9 mouse cellular contexts compared by ENCODE assay signal in genomic region chr17:24015727-24016126, GRCm38 (mm10). TPM values are rescaled to one million over a fixed set of nuclear protein-coding genes. Genes with fewer than 3 reads are reported as not detected.
DNase-seq lines count a peak whose midpoint lies in the region; ATAC-seq lines count a peak whose summit lies in the region.
"Had no signal": no experiment of that assay in that cellular context is flagged by ENCODE, and none has a peak within 500 bp of the region (broad histone marks: within the 10 kb centered on the region; RNA-seq: fewer than 3 reads in every experiment).

No protein-coding gene starts in this region.

- no peaks in the 10 kb centered on the region for H3K36me3 ChIP-seq in midbrain, embryonic 10.5 days
- H3K36me3 ChIP-seq in midbrain, embryonic 15.5 days (replicated peaks): no peaks in the 10 kb centered on the region
- H3K36me3 ChIP-seq in embryonic facial prominence, embryonic 10.5 days (replicated peaks): no peaks in the 10 kb centered on the region
- H3K36me3 ChIP-seq: lung, embryonic 15.5 days had no signal

- no peaks in the 10 kb centered on the region for H3K4me1 ChIP-seq in midbrain, embryonic 10.5 days
- H3K4me1 ChIP-seq in midbrain, embryonic 15.5 days: no peaks in the 10 kb centered on the region
- 0 out of 2 replicates have a peak, but pooled peaks cover 2% of the 10 kb centered on the region for H3K4me1 ChIP-seq in embryonic facial prominence, embryonic 10.5 days

- H3K9me3 ChIP-seq in midbrain, embryonic 10.5 days (replicated peaks): no peaks in the 10 kb centered on the region
- H3K9me3 ChIP-seq in midbrain, embryonic 15.5 days: no peaks in the 10 kb centered on the region
- no peaks in the 10 kb centered on the region for H3K9me3 ChIP-seq in embryonic facial prominence, embryonic 10.5 days
- H3K9me3 ChIP-seq: lung, embryonic 15.5 days had no signal

- no peak for ATAC-seq in midbrain, embryonic 15.5 days (replicated peaks)
- ATAC-seq in monocyte, adult 5-6 weeks (replicated peaks; ENCODE audit: insufficient number of reproducible peaks, low FRiP score, low TSS enrichment, poor library complexity, severe bottlenecking): peak; percentile 73

- no peak overlapping the region for H3K4me3 ChIP-seq in midbrain, embryonic 10.5 days
- H3K4me3 ChIP-seq in midbrain, embryonic 15.5 days: no peak overlapping the region
- H3K4me3 ChIP-seq in embryonic facial prominence, embryonic 10.5 days: no peak overlapping the region
- H3K4me3 ChIP-seq: lung, embryonic 15.5 days had no signal

- 25% methylated on average over 14 of the region's 14 CpGs for WGBS in midbrain, embryonic 10.5 days
- 23% methylated on average over 14 of the region's 14 CpGs for whole genome bisulfite sequencing in midbrain, embryonic 15.5 days
- WGBS in embryonic facial prominence, embryonic 10.5 days: 25% methylated on average over 14 of the region's 14 CpGs

- no peak overlapping the region for H3K27ac ChIP-seq in midbrain, embryonic 10.5 days (replicated peaks)
- H3K27ac ChIP-seq in midbrain, embryonic 15.5 days: no peak overlapping the region
- no peak overlapping the region for H3K27ac ChIP-seq in embryonic facial prominence, embryonic 10.5 days (replicated peaks)
- H3K27ac ChIP-seq: lung, embryonic 15.5 days had no signal

- H3K4me2 ChIP-seq in midbrain, embryonic 15.5 days: no peak overlapping the region
- H3K4me2 ChIP-seq: lung, embryonic 15.5 days had no signal

- DNase-seq in cerebellum, adult 18-20 months: peak; percentile 21 to 24
- DNase-seq in cerebellum, adult 11-12 months: no peak
- DNase-seq in midbrain, embryonic 10.5 days (ENCODE audit: low spot score): peak; percentile 38
- DNase-seq in embryonic facial prominence, embryonic 10.5 days (ENCODE audit: low spot score): peak; percentile 53
- no peak for DNase-seq in right cerebral cortex, postnatal 10 days (ENCODE audit: low spot score in 2 of 2)
- DNase-seq in urinary bladder, adult 2 months (ENCODE audit: low spot score): no peak

- no peaks in the 10 kb centered on the region for H3K27me3 ChIP-seq in midbrain, embryonic 10.5 days (ENCODE audit: low read depth, poor library complexity, severe bottlenecking)
- H3K27me3 ChIP-seq in midbrain, embryonic 15.5 days (replicated peaks): no peaks in the 10 kb centered on the region
- no peaks in the 10 kb centered on the region for H3K27me3 ChIP-seq in embryonic facial prominence, embryonic 10.5 days (replicated peaks; ENCODE audit: low read depth, poor library complexity, severe bottlenecking)
- H3K27me3 ChIP-seq: lung, embryonic 15.5 days had no signal

- H3K9ac ChIP-seq in midbrain, embryonic 15.5 days: no peak overlapping the region
- H3K9ac ChIP-seq: lung, embryonic 15.5 days had no signal

RNA-seq across cellular contexts. Expression of gene Prss22, which starts 17.8 kb away (rescaled TPM):
- polyA plus RNA-seq in midbrain, embryonic 10.5 days (2016; fragmentation: Nextera tagmentation; extraction: Ambion mirVana): 0.26 TPM in 2 replicates
- not detected in 2 replicates for polyA plus RNA-seq in midbrain, embryonic 15.5 days (2015; fragmentation: Nextera tagmentation; extraction: Ambion mirVana)
- 3.0 and 3.6 TPM in 2 replicates for polyA plus RNA-seq in embryonic facial prominence, embryonic 10.5 days (2016; fragmentation: Nextera tagmentation; extraction: Ambion mirVana)
- total RNA-seq in monocyte, adult 5-6 weeks (2017): not detected in 3 replicates
- polyA plus RNA-seq in urinary bladder, adult 2 months (2012; rRNA removed): 17.2 and 19.3 TPM in 2 replicates

RNA-seq across cellular contexts. Expression of gene Prss27, which starts 22.2 kb away (rescaled TPM):
- 0.10 TPM in 1 of 2 replicates, not detected in the other for polyA plus RNA-seq in midbrain, embryonic 10.5 days (2016; fragmentation: Nextera tagmentation; extraction: Ambion mirVana)
- polyA plus RNA-seq in midbrain, embryonic 15.5 days (2015; fragmentation: Nextera tagmentation; extraction: Ambion mirVana): 0.36 and 0.44 TPM in 2 replicates
- polyA plus RNA-seq in embryonic facial prominence, embryonic 10.5 days (2016; fragmentation: Nextera tagmentation; extraction: Ambion mirVana): 0.11 and 0.24 TPM in 2 replicates
- total RNA-seq in monocyte, adult 5-6 weeks (2017): not detected in 3 replicates
- polyA plus RNA-seq in urinary bladder, adult 2 months (2012; rRNA removed): 13.2 and 21.8 TPM in 2 replicates

RNA-seq across cellular contexts. Expression of gene Prss30, which starts 35.4 kb away (rescaled TPM):
- polyA plus RNA-seq in midbrain, embryonic 10.5 days (2016; fragmentation: Nextera tagmentation; extraction: Ambion mirVana): not detected in 2 replicates
- not detected in 2 replicates for polyA plus RNA-seq in midbrain, embryonic 15.5 days (2015; fragmentation: Nextera tagmentation; extraction: Ambion mirVana)
- not detected in 2 replicates for polyA plus RNA-seq in embryonic facial prominence, embryonic 10.5 days (2016; fragmentation: Nextera tagmentation; extraction: Ambion mirVana)
- total RNA-seq in monocyte, adult 5-6 weeks (2017): 0.76 to 1.2 TPM in 2 of 3 replicates, not detected in the other
- polyA plus RNA-seq in urinary bladder, adult 2 months (2012; rRNA removed): 0.25 and 0.87 TPM in 2 replicates

RNA-seq across cellular contexts. Expression of gene Kctd5, which starts 57.6 kb away (rescaled TPM):
- 91.1 and 91.5 TPM in 2 replicates for polyA plus RNA-seq in midbrain, embryonic 10.5 days (2016; fragmentation: Nextera tagmentation; extraction: Ambion mirVana)
- 73.4 and 77.9 TPM in 2 replicates for polyA plus RNA-seq in midbrain, embryonic 15.5 days (2015; fragmentation: Nextera tagmentation; extraction: Ambion mirVana)
- 97.6 and 99.9 TPM in 2 replicates for polyA plus RNA-seq in embryonic facial prominence, embryonic 10.5 days (2016; fragmentation: Nextera tagmentation; extraction: Ambion mirVana)
- total RNA-seq in monocyte, adult 5-6 weeks (2017): 15.4 to 22.7 TPM (median 16.9 TPM) in 3 replicates
- 27.7 and 35.6 TPM in 2 replicates for polyA plus RNA-seq in urinary bladder, adult 2 months (2012; rRNA removed)

Comparison
In these comparisons a context has a peak if more than half of its experiments do, and no peak if none do; other contexts are left out.
1. DNase-seq: peak in cerebellum, adult 18-20 months (2 of 2), midbrain, embryonic 10.5 days (single experiment) and embryonic facial prominence, embryonic 10.5 days (single experiment); none in cerebellum, adult 11-12 months (single experiment), right cerebral cortex, postnatal 10 days (0 of 2) and urinary bladder, adult 2 months (single experiment).